Mouse (Mus musculus) liver, embryonic 11.5 days (tissue): ENCODE data around the gene Zbtb25. TPM values are rescaled to one million over a fixed set of nuclear protein-coding genes. Genes with fewer than 3 reads are reported as not detected.

Source experiments
- ATAC-seq: fragments of 200-750 bp; cut with Nextera tagmentation; replicated peaks from 2 replicates; pipeline ENCODE4 v1.8.0; 2017; ENCODE audit warnings: moderate number of reproducible peaks, mild to moderate bottlenecking, moderate TSS enrichment, moderate library complexity; ENCODE audit not compliant: low FRiP score
- DNase-seq: peaks from one replicate; pipeline ENCODE4 v3.0.0-alpha.2; 2017; ENCODE audit warnings: low spot score
- H3K27ac ChIP-seq: fragments of 300-500 bp; sonication (generic); 2 replicates; pipeline ENCODE4 v1.5.1; 2014; ENCODE audit warnings: mild to moderate bottlenecking, low read depth, low read length, control low read depth
- H3K27me3 ChIP-seq: fragments of 300-500 bp; sonication (generic); replicated peaks from 2 replicates; pipeline ENCODE4 v1.6.1; 2014; ENCODE audit warnings: low read length, mixed read lengths; ENCODE audit not compliant: control insufficient read depth, insufficient read depth
- H3K36me3 ChIP-seq: fragments of 300-500 bp; sonication (generic); 2 replicates; pipeline ENCODE4 v1.6.1; 2014; ENCODE audit warnings: mild to moderate bottlenecking, low read length, moderate library complexity, mixed read lengths; ENCODE audit not compliant: control insufficient read depth, insufficient read depth
- H3K4me1 ChIP-seq: fragments of 300-500 bp; sonication (generic); replicated peaks from 2 replicates; pipeline ENCODE4 v1.6.1; 2014; ENCODE audit warnings: low read length, mixed read lengths; ENCODE audit not compliant: control insufficient read depth, insufficient read depth
- H3K4me2 ChIP-seq: fragments of 300-500 bp; sonication (generic); 2 replicates; pipeline ENCODE4 v1.6.1; 2014; ENCODE audit warnings: mild to moderate bottlenecking, control low read depth, moderate library complexity
- H3K4me3 ChIP-seq: fragments of 300-500 bp; sonication (generic); 2 replicates; pipeline ENCODE4 v1.5.1; 2014; ENCODE audit warnings: low read depth, low read length, control low read depth
- H3K9ac ChIP-seq: fragments of 300-500 bp; sonication (generic); 2 replicates; pipeline ENCODE4 v1.6.1; 2014; ENCODE audit warnings: low read depth, low read length, control low read depth
- H3K9me3 ChIP-seq: fragments of 300-500 bp; sonication (generic); 2 replicates; pipeline ENCODE4 v1.6.1; 2016; ENCODE audit warnings: low read length, inconsistent platforms, mixed read lengths; ENCODE audit not compliant: control insufficient read depth
- WGBS: fragments of 180-500 bp; shearing (Covaris S2); extraction: QIAGEN DNeasy Blood & Tissue Kit; methylation state at CpG from one replicate; pipeline ENCODE4 v1.1.7; 2014; 5-methylcytosine and 5-hydroxymethylcytosine counted together
- polyA plus RNA-seq: library from polyadenylated mRNA; unstranded; fragments of >200 nt; fragmentation: Nextera tagmentation; extraction: Ambion mirVana; gene quantifications from 2 replicates; pipeline ENCODE4 v1.2.1, GENCODE M21; 2014

Gene Zbtb25
- polyA plus RNA-seq, 1 experiment from 2014 or later, result 16.6 TPM

DNA sequence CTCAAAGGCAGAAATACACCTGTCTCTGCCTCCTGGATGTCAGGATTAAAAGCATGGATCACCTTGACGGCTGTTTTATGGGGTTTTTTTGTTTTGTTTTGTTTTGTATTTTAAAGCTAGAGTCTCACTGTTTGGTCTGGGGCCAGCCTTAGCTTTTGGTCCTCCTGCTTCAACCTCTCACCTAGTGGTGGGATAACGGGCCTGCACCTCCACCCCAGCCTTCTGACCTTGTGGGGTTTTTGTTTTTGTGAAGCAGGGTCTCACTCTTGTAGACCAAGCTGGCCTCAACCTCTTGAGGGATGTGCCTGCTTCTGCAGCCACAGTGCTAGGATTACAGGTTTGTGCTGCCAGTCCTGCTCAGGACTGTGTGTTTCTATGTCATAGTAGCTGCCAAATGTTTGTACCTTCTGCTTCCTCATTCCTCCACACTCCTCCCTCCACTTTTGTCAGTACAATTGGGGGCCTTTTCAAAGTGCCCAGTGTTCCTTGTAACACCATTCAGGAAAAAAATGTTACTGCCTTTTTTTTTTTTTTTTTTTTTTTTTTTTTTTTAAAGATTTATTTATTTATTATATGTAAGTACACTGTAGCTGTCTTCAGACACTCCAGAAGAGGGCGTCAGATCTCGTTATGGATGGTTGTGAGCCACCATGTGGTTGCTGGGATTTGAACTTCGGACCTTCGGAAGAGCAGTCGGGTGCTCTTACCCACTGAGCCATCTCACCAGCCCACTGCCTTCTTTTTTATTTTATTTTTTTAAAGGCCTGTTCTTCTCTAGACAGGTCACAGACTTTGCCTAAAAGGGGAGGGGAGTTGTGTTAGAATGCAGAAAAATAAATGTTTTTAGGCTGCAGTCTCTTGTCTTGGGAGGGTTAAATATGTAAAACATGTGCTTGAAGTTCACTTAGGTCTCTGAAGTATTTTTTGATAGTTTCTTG is 3.7 kb upstream of the Zbtb25 start:
- ATAC-seq (no peak), DNase-seq (no peak)
- Histone ChIP-seq H3K4me2 (peak overlapping the region; percentile 82), H3K9ac (peak overlapping the region; percentile 99), H3K27ac (peak overlapping the region; percentile 53), H3K36me3 (no peaks in the 10 kb centered on the region), H3K4me3 (peak overlapping the region; percentile 91), H3K27me3 (no peaks in the 10 kb centered on the region), H3K4me1 (peaks cover 57% of the 10 kb centered on the region), H3K9me3 (no peaks in the 10 kb centered on the region)
- 72% methylated on average over 5 of the region's 7 CpGs for WGBS

DNA sequence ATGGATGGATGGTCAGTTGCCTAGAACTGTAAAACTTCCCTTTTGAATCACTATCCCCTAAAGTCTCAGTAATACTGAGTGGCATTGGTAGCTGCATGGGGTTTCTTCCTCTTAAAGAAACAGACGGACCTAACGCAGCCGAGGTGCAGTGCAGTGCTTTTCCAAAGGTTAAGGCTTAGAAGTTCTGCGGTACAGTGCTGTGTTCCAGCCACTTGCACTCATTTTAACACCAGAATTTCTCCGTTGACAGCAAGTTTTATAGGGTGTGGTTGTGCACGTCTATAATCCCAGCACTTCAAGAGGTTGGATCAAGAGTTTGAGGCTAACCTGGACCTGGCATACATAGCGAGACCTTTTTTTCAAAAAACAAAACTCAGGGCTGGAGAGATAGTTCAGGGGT is 2.6 kb upstream of the Zbtb25 start:
- H3K4me2 ChIP-seq, result peak overlapping the region; percentile 82
- H3K27ac ChIP-seq, result 0 out of 2 replicates have a peak overlapping the region, but pooled peaks have one; percentile 53
- ATAC-seq, result no peak
- WGBS, result 39% methylated on average over 7 of the region's 7 CpGs
- no peaks in the 10 kb centered on the region for H3K9me3 ChIP-seq
- DNase-seq, result no peak
- no peaks in the 10 kb centered on the region for H3K36me3 ChIP-seq
- no peaks in the 10 kb centered on the region for H3K27me3 ChIP-seq
- peak overlapping the region; percentile 91 for H3K4me3 ChIP-seq
- H3K4me1 ChIP-seq, result peaks cover 57% of the 10 kb centered on the region
- H3K9ac ChIP-seq, result peak overlapping the region; percentile 99

DNA sequence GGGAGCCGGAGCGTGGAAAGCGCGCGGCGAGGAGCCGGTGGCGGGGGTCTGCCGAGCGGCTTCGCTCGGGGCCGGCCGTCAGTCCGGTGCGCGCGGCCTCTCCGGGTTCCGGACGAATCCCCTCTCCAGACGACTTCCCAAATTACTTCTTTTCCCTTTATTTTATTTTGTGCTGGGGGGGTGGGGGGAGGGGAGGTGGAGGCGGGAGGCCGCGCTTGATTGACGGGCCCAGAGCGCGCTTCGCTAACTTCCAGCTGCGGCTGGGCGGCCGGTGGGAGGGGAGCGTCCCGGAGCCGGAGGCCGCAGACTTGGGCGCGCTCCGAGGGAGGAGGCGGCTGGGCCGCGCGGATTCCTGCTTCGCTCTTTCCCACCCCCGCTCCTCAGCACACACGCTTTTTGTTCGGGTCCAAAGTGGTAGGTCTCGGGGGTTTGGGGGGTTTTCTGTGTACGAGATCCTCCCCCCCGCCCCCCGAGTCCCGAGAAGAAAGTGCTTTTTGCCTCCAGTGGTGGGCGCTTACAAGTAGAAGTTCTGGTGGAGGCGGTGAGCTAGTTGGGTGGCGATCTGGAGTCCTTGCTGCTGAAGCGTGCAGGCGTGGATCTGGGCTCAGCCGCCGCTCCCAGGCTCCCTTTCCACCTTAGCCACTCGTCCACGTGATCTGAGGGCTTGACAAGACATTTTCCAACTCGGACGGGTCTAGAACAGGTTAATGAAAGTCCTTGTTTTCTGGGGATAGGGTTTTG is 1.6 kb upstream of the Zbtb25 start:
- Histone ChIP-seq H3K9me3 (no peaks in the 10 kb centered on the region), H3K27me3 (no peaks in the 10 kb centered on the region), H3K9ac (peak overlapping the region; percentile 99), H3K36me3 (no peaks in the 10 kb centered on the region), H3K27ac (peak overlapping the region; percentile 100), H3K4me2 (peak overlapping the region; percentile 82), H3K4me3 (peak overlapping the region; percentile 91), H3K4me1 (peaks cover 53% of the 10 kb centered on the region)
- DNase-seq, result peak; percentile 83
- peak; percentile 65 for ATAC-seq
- WGBS, result 0% methylated on average over 51 of the region's 63 CpGs

DNA sequence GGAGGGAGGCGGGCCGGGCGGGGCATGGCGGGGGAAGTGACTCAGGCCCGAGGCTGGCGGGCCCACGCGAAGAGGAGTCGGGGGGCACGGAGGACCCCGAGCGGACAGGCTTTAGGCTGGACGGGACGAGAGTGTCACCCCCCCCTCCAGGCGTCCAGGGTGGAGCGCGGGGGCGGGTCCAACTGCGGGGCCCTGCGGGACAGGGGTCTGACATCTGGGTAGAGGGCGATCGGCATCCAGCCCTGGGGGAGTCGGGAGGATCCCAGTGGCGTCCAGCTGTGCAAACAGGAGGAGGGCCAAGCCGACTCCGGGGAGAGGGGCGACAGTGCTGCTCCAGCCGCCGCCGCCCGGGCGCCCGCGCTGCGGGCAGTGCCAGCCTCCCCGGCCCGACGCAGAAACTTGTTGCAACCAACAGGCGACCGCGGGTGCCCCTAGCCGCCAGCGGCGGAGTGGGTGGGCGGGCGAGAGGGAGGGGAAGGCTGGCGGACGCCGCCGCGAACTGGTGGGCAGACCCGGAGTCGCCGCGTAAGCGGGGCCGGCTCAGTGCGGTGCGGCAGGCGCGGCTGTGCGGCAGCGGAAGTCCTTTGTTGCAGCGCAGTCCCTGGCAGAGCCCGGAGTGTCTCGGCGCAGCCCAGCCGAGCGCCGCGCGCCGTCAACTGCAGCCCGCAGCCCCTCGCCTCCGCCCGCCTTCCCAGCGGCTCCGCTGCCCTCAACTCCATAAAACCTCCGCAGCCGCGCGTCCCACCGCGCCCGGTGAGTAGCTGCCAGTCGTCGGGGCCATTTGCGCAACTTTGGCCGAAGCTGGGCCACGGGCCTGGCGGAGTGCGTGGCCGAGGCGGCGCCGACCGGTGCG is 802 bp upstream of the Zbtb25 start, which contains the start of gene Zbtb1:
Zbtb1 (plus strand) TSS at position 289 of the 853 bp plus-strand sequence.
- peak within 1 kb of the TSS; percentile 99 for H3K9ac ChIP-seq
- WGBS, result under 1% methylated on average over 91 of the region's 99 CpGs
- H3K4me3 ChIP-seq, result peak within 1 kb of the TSS; percentile 91
- no peaks in the 10 kb centered on the region for H3K36me3 ChIP-seq
- no peaks in the 10 kb centered on the region for H3K27me3 ChIP-seq
- DNase-seq, result peak; percentile 88
- H3K9me3 ChIP-seq, result no peaks in the 10 kb centered on the region
- H3K4me2 ChIP-seq, result peak within 1 kb of the TSS; percentile 82
- peak; percentile 59 for ATAC-seq
- H3K27ac ChIP-seq, result peak within 1 kb of the TSS; percentile 100
- peaks cover 50% of the 10 kb centered on the region for H3K4me1 ChIP-seq

DNA sequence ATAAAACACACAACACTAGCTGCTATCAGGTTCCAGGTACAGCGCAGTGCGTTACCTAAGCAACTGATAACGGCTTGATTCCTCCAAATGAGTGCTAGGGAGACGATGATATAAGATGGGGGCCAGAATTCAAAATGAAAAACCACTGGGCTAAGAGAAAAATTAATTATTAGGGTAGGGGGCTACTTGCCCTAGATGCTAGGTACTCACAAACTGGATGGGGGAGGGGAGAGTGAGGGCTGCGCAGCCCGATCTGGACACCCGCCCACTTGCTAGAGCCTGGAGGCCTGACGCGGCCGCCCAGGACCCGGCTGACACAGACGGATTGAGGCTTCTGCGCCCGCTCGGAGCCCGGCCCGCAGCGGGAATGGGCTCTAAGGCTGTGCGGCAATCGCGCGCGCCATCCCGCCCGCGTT is 604 bp downstream of the Zbtb25 start:
- DNase-seq, result no peak

DNA sequence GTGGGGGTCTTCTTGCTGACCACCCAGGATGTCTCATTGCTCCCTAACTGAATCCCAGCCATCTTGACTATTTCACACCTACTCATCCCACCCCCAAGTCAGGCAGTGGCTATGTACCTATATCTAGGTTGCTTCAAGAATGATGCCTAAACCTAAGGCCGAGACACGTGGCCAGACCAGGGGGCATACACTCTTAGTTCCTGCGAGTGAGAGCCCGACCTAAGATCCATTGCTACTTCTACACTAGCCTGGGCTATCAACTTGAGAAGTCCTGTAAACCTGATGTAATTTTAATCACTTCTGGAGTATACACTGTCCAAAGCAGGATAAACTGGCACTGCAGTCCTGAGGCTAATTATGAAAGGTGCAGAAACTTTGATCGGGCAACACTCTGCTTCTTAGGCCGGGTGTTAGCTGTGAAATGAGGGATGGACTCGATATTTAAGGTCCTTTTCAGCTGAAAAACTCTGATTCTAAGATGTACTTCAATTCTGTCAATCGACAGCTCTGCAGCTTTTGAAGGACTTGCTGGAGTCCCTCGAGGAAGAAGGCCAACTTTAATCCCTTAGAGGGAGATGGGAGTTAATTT is 1.1 kb downstream of the Zbtb25 start:
- peak overlapping the region; percentile 100 for H3K27ac ChIP-seq
- DNase-seq (no peak), ATAC-seq (no peak)
- H3K36me3 ChIP-seq, result no peaks in the 10 kb centered on the region
- 8% methylated on average over 9 of the region's 9 CpGs for WGBS
- H3K9ac ChIP-seq, result peak overlapping the region; percentile 99
- peak overlapping the region; percentile 82 for H3K4me2 ChIP-seq
- no peaks in the 10 kb centered on the region for H3K9me3 ChIP-seq
- H3K27me3 ChIP-seq, result no peaks in the 10 kb centered on the region
- H3K4me3 ChIP-seq, result peak overlapping the region; percentile 91
- peaks cover 36% of the 10 kb centered on the region for H3K4me1 ChIP-seq

More for the DNA sequence above, 604 bp downstream of the Zbtb25 start:
- Histone ChIP-seq H3K4me3 (peak overlapping the region; percentile 91), H3K9me3 (no peaks in the 10 kb centered on the region), H3K27me3 (no peaks in the 10 kb centered on the region), H3K4me1 (peaks cover 36% of the 10 kb centered on the region), H3K27ac (peak overlapping the region; percentile 100), H3K36me3 (no peaks in the 10 kb centered on the region), H3K4me2 (peak overlapping the region; percentile 82), H3K9ac (peak overlapping the region; percentile 99)
- WGBS, result under 1% methylated on average over 26 of the region's 26 CpGs
- peak; percentile 27 for ATAC-seq

DNA sequence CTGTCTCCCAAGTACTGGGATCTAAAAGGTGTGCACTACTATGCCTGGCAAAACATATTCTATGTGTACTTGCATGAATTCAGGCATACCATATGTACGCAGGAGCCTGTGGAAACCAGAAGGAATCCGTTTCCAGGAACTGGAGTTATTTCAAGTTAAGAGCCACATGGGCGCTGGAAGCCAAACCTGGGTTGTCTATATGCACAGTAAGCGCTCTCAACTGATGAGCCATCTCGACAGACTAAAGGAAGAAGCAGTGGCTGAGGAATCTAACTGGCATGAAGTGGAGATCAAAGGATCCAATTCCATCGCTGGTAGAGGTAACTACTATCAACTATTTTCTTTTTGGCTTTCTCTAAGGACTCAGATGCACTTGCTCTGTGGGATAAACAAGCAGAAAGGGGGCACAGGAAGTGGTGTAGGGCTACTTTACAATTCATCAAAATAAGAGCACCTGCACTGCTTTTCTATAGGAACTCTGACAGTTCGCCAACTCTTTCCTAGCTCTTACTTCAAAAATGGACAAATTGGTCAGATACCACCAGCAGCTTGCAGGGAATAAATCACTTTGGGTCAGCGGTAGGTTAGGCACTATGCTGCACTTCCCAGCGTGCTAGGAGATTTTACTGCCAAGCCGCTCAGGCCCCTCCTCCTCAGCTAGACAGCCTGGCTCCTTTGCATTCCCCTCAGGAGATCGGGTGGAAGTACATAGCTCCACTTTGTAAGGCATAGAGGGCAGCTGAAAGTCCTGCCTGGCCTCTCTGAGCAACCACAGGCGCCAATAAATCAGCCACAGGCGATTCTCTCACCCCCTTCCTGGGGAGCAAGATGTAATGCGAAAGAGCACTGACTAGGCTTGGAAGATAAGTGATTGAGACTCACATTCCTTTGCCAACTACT is 2.1 kb downstream of the Zbtb25 start:
- no peaks in the 10 kb centered on the region for H3K9me3 ChIP-seq
- peak overlapping the region; percentile 82 for H3K4me2 ChIP-seq
- DNase-seq (no peak), ATAC-seq (no peak)
- no peaks in the 10 kb centered on the region for H3K36me3 ChIP-seq
- 23% methylated on average over 14 of the region's 14 CpGs for WGBS
- no peaks in the 10 kb centered on the region for H3K27me3 ChIP-seq
- H3K4me3 ChIP-seq, result peak overlapping the region; percentile 91
- H3K4me1 ChIP-seq, result peaks cover 33% of the 10 kb centered on the region
- peak overlapping the region; percentile 100 for H3K27ac ChIP-seq
- peak overlapping the region; percentile 99 for H3K9ac ChIP-seq
